Mouse (Mus musculus) midbrain, embryonic 13.5 days (tissue): ENCODE results near the gene Smpdl3a. TPM values are rescaled to one million over a fixed set of nuclear protein-coding genes. Genes with fewer than 3 reads are reported as not detected.

ENCODE experiments used
- ATAC-seq: fragments of 200-750 bp; cut with Nextera tagmentation; 2 replicates; pipeline ENCODE4 v1.8.0; 2017; ENCODE audit warnings: mild to moderate bottlenecking, moderate TSS enrichment, moderate library complexity
- H3K27ac ChIP-seq: fragments of 300-500 bp; sonication (generic); 2 replicates; pipeline ENCODE4 v1.5.1; 2015; ENCODE audit warnings: inconsistent platforms, mild to moderate bottlenecking, moderate library complexity
- H3K27me3 ChIP-seq: fragments of 300-500 bp; sonication (generic); 2 replicates; pipeline ENCODE4 v1.6.1; 2015; ENCODE audit warnings: mild to moderate bottlenecking, inconsistent platforms
- H3K36me3 ChIP-seq: fragments of 300-500 bp; sonication (generic); 2 replicates; pipeline ENCODE4 v1.6.1; 2015; ENCODE audit warnings: mild to moderate bottlenecking, inconsistent platforms
- H3K4me1 ChIP-seq: fragments of 300-500 bp; sonication (generic); replicated peaks from 2 replicates; pipeline ENCODE4 v1.6.1; 2015; ENCODE audit warnings: inconsistent platforms
- H3K4me2 ChIP-seq: fragments of 300-500 bp; sonication (generic); replicated peaks from 2 replicates; pipeline ENCODE4 v1.6.1; 2015; ENCODE audit warnings: moderate library complexity, mild to moderate bottlenecking, inconsistent platforms
- H3K4me3 ChIP-seq: fragments of 300-500 bp; sonication (generic); replicated peaks from 2 replicates; pipeline ENCODE4 v1.5.1; 2015; ENCODE audit warnings: mild to moderate bottlenecking, inconsistent platforms
- H3K9ac ChIP-seq: fragments of 300-500 bp; sonication (generic); replicated peaks from 2 replicates; pipeline ENCODE4 v1.6.1; 2015; ENCODE audit warnings: mild to moderate bottlenecking, inconsistent platforms
- H3K9me3 ChIP-seq: fragments of 300-500 bp; sonication (generic); 2 replicates; pipeline ENCODE4 v1.6.1; 2016; ENCODE audit warnings: mild to moderate bottlenecking, inconsistent platforms
- WGBS: fragments of 180-500 bp; shearing (Covaris S2); methylation state at CpG from one replicate; pipeline ENCODE4 v1.1.7; 2015; 5-methylcytosine and 5-hydroxymethylcytosine counted together
- polyA plus RNA-seq: library from polyadenylated mRNA; unstranded; fragments of >200 nt; fragmentation: Nextera tagmentation; extraction: Ambion mirVana; gene quantifications from 2 replicates; pipeline ENCODE4 v1.2.1, GENCODE M21; 2015

Gene Smpdl3a
- 9.6 and 14.1 TPM in 2 replicates for polyA plus RNA-seq

DNA sequence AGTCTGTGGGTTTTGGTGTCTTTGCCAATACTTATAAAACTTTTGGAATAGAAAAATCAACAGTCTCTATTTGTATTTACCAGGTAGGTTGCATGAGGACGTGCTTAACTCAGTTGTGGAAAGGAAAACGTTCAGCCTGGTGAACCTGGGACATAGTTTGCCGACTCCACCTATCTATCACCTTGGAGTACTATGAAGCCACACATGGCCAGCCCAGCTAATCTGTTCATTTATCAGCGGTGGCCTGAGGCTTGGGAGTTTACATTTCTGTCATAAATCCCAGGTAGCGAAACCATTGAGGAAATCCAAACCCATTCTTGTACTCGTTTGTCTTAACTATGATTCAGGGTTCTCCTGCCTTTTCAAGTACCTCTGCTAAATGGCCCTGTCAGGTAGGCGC lies at the start of gene Smpdl3a:
Gene Smpdl3a (plus strand): TSS at position 318 of the 400 bp plus-strand sequence.
- Histone ChIP-seq H3K9ac (peak within 1 kb of the TSS; percentile 78), H3K27ac (peak within 1 kb of the TSS; percentile 51), H3K4me3 (peak within 1 kb of the TSS; percentile 58), H3K4me2 (peak within 1 kb of the TSS; percentile 96), H3K36me3 (peaks cover 11% of the 10 kb centered on the region), H3K27me3 (0 out of 2 replicates have a peak, but pooled peaks cover 2% of the 10 kb centered on the region), H3K9me3 (peaks cover 6% of the 10 kb centered on the region; the same call in 1 of the 2 replicates), H3K4me1 (peaks cover 20% of the 10 kb centered on the region)
- ATAC-seq = no peak
- WGBS = 81% methylated on average over 7 of the region's 7 CpGs

DNA sequence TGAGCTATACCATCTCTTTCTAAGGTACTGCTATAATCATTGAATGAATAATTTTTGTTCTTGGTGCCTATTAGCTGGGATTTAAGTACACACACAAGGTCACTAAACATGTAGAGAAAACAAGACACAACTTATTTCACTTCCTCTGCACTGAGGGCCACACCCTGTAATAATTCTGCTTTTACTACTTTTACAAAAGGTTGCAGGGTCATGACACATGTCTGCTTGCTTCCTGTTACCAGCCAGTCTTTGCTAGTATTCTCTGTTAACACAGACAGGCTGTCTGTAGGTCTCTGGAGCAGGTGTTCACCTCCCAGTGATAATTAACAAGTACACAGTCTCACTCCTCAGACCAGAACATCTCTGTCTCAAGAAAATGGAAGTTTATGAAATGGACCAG lies 48.7 kb upstream of the Smpdl3a start:
- no peak overlapping the region for H3K9ac ChIP-seq
- no peaks in the 10 kb centered on the region for H3K27me3 ChIP-seq
- no peak for ATAC-seq
- H3K4me1 ChIP-seq = peaks cover 4% of the 10 kb centered on the region; the same call in 1 of the 2 replicates
- no peak overlapping the region for H3K4me3 ChIP-seq
- H3K9me3 ChIP-seq = no peaks in the 10 kb centered on the region
- H3K27ac ChIP-seq = no peak overlapping the region
- no peak overlapping the region for H3K4me2 ChIP-seq
- H3K36me3 ChIP-seq = no peaks in the 10 kb centered on the region

DNA sequence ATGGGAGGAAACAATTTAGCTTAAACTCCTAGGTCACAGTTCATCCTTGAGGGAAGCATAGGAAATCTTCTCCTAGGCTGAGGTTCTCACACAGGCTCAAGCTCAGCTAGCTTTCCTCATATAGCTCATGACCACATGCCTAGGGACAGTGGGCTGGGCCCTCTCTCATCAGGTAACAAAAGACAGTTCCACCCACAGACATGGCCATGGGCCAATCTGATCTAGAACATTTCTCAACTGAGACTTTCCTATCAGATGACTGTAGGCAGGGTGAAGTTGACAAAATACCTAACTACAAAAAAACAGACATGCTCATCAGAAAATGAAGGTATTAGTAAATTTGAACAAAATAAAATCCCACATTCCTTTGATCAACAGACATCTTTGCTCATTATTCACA lies 47.0 kb upstream of the Smpdl3a start:
- no peak for ATAC-seq
- no peaks in the 10 kb centered on the region for H3K27me3 ChIP-seq

DNA sequence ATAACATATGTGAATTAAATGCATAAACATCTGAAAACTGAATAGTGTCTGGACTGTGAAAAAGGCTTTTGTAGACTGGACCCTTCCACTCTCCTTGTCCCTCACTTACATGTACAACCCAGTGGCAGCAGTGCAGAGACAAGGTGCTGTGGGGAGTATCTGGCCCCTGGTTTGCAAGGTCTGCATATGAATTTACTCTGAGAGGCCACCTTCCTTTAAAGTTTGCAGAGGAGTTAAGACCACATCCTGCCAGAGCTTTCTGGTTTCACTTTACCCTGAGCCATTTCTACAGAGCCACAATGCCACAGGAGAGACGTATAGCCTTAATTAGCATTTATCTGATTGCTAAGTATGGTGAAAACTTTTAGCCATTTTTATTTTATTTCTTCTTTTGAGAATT lies 40.8 kb upstream of the Smpdl3a start:
- no peak overlapping the region for H3K4me2 ChIP-seq
- H3K27me3 ChIP-seq = no peaks in the 10 kb centered on the region
- no peak overlapping the region for H3K4me3 ChIP-seq
- no peak overlapping the region for H3K9ac ChIP-seq
- ATAC-seq = no peak
- H3K9me3 ChIP-seq = no peaks in the 10 kb centered on the region
- WGBS = 97% methylated on average over 1 of the region's 1 CpGs
- H3K4me1 ChIP-seq = no peaks in the 10 kb centered on the region
- no peak overlapping the region for H3K27ac ChIP-seq
- H3K36me3 ChIP-seq = no peaks in the 10 kb centered on the region

More for the DNA sequence above, 47.0 kb upstream of the Smpdl3a start:
- no peaks in the 10 kb centered on the region for H3K36me3 ChIP-seq
- H3K9ac ChIP-seq = no peak overlapping the region
- H3K4me1 ChIP-seq = peaks cover 4% of the 10 kb centered on the region; the same call in 1 of the 2 replicates
- no peak overlapping the region for H3K27ac ChIP-seq
- no peaks in the 10 kb centered on the region for H3K9me3 ChIP-seq
- H3K4me2 ChIP-seq = no peak overlapping the region
- H3K4me3 ChIP-seq = no peak overlapping the region

DNA sequence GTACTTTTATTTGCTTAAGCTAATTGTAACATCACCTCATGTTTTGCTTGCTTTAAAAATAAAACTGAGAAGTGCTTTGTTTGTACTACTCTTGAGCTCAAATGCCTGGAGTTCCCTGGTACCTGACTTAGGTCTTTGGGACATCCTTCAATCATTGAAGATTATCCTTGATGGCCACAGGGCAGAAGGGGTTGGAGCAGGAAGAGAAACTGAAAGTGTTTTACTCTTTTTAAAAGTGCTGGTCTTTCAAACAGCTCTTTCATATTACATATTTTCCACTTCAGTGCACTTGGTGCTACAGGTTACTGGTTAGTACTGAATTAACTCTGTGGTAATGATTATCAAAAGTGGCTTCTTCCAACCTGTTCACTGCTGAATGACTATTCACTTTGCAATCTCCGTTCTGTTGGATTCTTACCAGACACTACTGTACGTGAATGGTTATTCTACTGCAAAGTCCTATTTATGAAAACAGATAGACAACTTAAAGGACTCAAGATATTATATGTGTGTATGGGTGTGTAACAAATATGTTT lies 38.9 kb upstream of the Smpdl3a start:
- no peaks in the 10 kb centered on the region for H3K4me1 ChIP-seq
- no peak overlapping the region for H3K4me3 ChIP-seq
- H3K36me3 ChIP-seq = no peaks in the 10 kb centered on the region
- no peaks in the 10 kb centered on the region for H3K27me3 ChIP-seq
- WGBS = 98% methylated on average over 2 of the region's 2 CpGs
- H3K27ac ChIP-seq = no peak overlapping the region
- no peak for ATAC-seq
- H3K9me3 ChIP-seq = 0 out of 2 replicates have a peak, but pooled peaks cover 3% of the 10 kb centered on the region
- H3K4me2 ChIP-seq = no peak overlapping the region
- no peak overlapping the region for H3K9ac ChIP-seq

DNA sequence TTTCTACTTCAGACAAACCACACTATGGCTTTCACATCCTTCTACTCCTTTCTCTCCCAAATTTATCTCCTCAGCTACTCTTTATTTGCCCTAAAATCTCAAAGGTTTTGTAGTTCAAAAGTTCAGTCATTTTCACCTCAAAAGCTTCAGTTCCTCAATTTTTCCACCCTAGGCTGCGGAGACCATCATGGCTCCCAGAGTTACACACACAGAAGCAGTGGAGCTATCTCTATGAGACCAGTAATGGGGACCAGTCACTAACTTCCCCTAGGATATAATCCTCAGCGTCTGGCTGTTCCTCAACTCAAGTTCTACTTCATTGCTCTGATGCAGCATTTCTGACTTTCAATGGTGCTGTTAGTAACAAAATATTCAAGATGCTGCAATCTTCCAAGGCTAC lies 35.1 kb upstream of the Smpdl3a start:
- Histone ChIP-seq H3K9ac (no peak overlapping the region), H3K4me2 (no peak overlapping the region), H3K9me3 (0 out of 2 replicates have a peak, but pooled peaks cover 3% of the 10 kb centered on the region), H3K4me3 (no peak overlapping the region), H3K4me1 (no peaks in the 10 kb centered on the region), H3K27ac (no peak overlapping the region), H3K36me3 (no peaks in the 10 kb centered on the region), H3K27me3 (no peaks in the 10 kb centered on the region)
- WGBS = 96% methylated on average over 2 of the region's 2 CpGs
- no peak for ATAC-seq

DNA sequence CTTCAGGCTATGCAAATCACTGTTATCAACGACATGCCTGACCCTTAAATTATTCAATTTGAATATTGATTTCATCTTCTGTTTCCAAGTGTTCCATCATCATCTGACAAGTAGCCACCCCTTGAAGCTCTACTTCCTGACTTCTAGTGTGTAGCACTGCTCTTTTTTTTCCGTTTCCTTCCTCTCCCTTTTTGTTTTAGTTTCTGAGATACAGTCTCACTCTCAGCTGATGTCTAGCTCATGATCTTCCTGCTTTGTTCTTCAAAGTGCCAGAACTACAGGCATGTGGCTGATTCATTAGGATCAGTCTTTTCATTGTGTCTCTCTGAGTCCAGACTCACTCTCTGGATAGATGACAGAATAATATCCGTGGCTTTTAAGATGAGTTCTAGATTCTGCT lies 33.4 kb upstream of the Smpdl3a start:
- H3K4me1 ChIP-seq = no peaks in the 10 kb centered on the region
- no peak overlapping the region for H3K9ac ChIP-seq
- H3K4me2 ChIP-seq = no peak overlapping the region
- WGBS = 78% methylated on average over 3 of the region's 3 CpGs
- no peak for ATAC-seq
- no peaks in the 10 kb centered on the region for H3K27me3 ChIP-seq
- no peak overlapping the region for H3K4me3 ChIP-seq
- H3K36me3 ChIP-seq = no peaks in the 10 kb centered on the region
- 0 out of 2 replicates have a peak, but pooled peaks cover 3% of the 10 kb centered on the region for H3K9me3 ChIP-seq
- no peak overlapping the region for H3K27ac ChIP-seq

DNA sequence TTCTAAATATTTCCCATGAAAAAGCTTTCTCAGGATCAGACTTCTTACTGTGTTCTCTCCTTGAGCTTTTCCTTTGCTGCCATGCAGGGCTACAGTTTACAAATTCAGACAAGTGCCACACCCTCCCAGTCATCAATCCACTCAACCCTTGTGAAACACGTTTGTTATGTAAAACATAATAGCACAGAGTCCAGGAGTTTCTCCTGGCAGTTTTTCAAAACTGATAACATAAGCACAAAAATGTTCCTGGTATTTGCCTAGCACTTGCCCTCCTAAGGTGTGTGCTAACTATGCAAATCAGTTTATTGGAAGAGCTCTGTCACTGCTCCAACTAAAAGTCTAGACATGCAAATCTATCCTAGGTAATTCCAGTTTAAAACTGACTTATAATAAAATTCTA lies 31.1 kb upstream of the Smpdl3a start:
- no peak overlapping the region for H3K27ac ChIP-seq
- H3K9me3 ChIP-seq = 0 out of 2 replicates have a peak, but pooled peaks cover 3% of the 10 kb centered on the region
- H3K4me2 ChIP-seq = no peak overlapping the region
- no peaks in the 10 kb centered on the region for H3K36me3 ChIP-seq
- ATAC-seq = no peak
- H3K4me3 ChIP-seq = no peak overlapping the region
- 50% methylated on average over 1 of the region's 1 CpGs for WGBS
- H3K4me1 ChIP-seq = no peaks in the 10 kb centered on the region
- no peaks in the 10 kb centered on the region for H3K27me3 ChIP-seq
- H3K9ac ChIP-seq = no peak overlapping the region

DNA sequence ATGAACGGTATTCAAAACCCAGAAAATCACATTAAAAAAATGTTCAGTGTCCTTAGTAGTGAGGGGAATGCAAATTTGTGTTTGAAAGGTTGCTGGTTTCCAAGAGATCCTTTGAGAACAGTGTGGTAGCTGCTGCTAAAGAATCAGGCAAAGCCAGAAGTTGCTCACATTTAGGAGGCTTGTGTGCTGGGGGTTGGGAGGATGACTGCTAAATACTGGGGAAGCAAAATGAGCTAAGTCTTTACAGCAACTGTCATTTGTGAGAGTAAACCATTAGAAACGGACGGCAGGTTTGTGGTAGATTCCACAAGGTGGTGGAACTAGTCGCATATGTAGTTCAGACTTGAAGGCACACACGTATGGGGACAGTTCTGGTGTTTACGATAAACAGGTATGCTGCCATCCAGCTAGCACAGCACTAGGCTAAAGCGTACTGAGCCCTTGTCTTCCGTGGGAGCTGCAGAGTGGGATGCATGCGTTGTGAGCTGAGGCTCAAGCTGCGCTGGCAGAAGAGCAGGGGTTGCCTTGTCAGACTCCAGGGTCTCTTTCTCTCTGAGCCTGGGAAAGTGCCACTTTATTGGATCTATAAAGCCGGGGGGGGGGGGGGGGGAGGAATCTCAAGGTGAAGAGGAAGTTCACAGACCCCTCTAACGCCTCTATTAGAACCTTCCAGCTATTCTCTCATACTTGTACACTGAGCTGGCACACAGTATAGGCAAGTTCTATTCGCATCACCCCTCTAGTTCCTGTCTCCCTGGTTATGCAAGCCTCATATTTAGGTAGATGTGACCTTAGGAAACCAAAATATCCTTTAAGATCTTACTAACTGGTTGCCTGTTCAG lies 10.6 kb upstream of the Smpdl3a start:
- Histone ChIP-seq H3K9ac (peak overlapping the region; percentile 46; the same call in 1 of the 2 replicates), H3K4me3 (peak overlapping the region; percentile 15; the same call in 1 of the 2 replicates)

DNA sequence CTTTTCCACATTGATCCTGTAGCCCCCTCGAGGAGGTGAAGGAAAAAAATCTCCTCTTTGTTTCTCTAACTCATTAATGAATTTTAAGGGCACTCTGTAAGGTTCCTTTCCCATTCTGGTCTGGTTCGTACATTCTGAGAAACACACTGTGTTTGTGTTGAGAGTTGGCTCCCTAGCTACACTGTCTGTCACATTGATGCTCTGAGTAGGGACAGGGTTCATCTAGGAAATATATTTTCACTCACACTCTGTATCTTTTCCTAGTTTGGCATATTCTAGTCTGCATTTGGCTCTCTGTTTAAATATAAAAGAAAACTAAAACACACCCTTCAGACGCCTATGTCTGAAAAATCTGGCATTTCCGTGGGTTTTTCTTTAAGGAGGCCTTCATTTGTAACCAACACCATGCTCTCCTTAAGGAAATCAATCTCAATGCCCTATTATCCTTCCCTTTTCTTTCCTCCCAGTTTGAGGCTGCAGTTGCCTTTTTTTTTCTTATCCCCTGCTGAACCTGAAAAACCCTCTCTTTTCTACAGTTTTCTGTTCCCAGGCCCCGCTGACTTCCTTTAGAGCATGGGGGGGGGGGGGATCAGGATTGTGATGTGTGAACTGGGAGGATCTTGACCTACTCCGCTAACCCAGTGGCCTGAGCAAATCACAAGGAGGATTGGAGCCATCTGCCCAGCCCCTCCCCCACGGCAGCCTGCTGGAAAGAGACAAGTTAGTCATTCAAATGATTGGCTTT lies 9.8 kb upstream of the Smpdl3a start:
- Histone ChIP-seq H3K9ac (peak overlapping the region; percentile 48), H3K4me2 (peak overlapping the region; percentile 57), H3K9me3 (no peaks in the 10 kb centered on the region), H3K27me3 (no peaks in the 10 kb centered on the region), H3K4me1 (peaks cover 44% of the 10 kb centered on the region), H3K36me3 (no peaks in the 10 kb centered on the region), H3K27ac (peak overlapping the region; percentile 87), H3K4me3 (peak overlapping the region; percentile 39)
- WGBS = under 1% methylated on average over 7 of the region's 7 CpGs
- peak; percentile 91 for ATAC-seq

More for the DNA sequence above, 10.6 kb upstream of the Smpdl3a start:
- Histone ChIP-seq H3K4me2 (peak overlapping the region; percentile 57), H3K36me3 (no peaks in the 10 kb centered on the region), H3K9me3 (no peaks in the 10 kb centered on the region), H3K27me3 (no peaks in the 10 kb centered on the region), H3K27ac (peak overlapping the region; percentile 87), H3K4me1 (peaks cover 44% of the 10 kb centered on the region)
- 11% methylated on average over 12 of the region's 13 CpGs for WGBS
- peak; percentile 71 for ATAC-seq

DNA sequence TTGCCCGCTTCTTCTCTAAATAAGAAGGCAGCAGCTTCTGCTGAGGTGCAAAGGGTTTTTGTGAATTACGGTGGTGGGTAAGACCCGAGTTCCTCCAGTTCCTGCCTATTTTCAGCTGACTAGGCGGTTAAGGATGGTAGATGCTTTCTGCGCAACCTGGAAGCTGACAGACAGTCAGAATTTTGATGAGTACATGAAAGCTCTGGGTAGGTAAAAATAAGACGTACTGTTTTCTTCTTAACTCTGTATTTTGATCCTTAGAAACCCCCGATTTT lies 9.3 kb upstream of the Smpdl3a start, which contains the start of gene Fabp7:
Gene Fabp7 (plus strand): TSS at position 6 of the 275 bp plus-strand sequence.
- Histone ChIP-seq H3K9ac (peak within 1 kb of the TSS; percentile 48), H3K27me3 (no peaks in the 10 kb centered on the region), H3K4me2 (peak within 1 kb of the TSS; percentile 57), H3K36me3 (no peaks in the 10 kb centered on the region), H3K9me3 (no peaks in the 10 kb centered on the region), H3K4me1 (peaks cover 44% of the 10 kb centered on the region), H3K27ac (peak within 1 kb of the TSS; percentile 87), H3K4me3 (peak within 1 kb of the TSS; percentile 39)
- no peak for ATAC-seq
- 2% methylated on average over 7 of the region's 7 CpGs for WGBS

DNA sequence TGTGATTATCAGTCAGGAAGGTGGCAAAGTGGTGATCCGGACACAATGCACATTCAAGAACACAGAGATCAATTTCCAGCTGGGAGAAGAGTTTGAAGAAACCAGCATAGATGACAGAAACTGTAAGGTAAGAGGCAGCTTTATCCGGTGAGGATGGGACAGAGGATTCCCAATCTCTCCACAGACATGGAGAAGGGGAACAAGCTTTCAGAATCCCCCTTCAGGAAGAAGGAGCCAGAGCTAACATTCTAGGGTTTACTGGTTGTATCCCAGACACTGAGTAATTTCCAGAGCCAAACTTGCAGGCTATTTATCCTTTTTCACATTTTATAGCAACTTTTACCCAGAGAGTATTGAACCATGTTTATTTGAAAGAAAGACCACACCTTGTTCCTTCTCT lies 8.6 kb upstream of the Smpdl3a start:
- peak overlapping the region; percentile 39 for H3K4me3 ChIP-seq
- peaks cover 44% of the 10 kb centered on the region for H3K4me1 ChIP-seq
- peak overlapping the region; percentile 48 for H3K9ac ChIP-seq
- H3K4me2 ChIP-seq = peak overlapping the region; percentile 57
- no peaks in the 10 kb centered on the region for H3K36me3 ChIP-seq
- no peaks in the 10 kb centered on the region for H3K9me3 ChIP-seq
- peak overlapping the region; percentile 87 for H3K27ac ChIP-seq
- ATAC-seq = no peak
- H3K27me3 ChIP-seq = no peaks in the 10 kb centered on the region
- WGBS = 12% methylated on average over 2 of the region's 2 CpGs
